Mouse (Mus musculus): Measurements from ENCODE around the gene Senp1. TPM values are rescaled to one million over a fixed set of nuclear protein-coding genes. Genes with fewer than 3 reads are reported as not detected.

The Senp1 gene
- polyA plus RNA-seq, 1 experiment from 2014 or later = 13.7 TPM

DNA sequence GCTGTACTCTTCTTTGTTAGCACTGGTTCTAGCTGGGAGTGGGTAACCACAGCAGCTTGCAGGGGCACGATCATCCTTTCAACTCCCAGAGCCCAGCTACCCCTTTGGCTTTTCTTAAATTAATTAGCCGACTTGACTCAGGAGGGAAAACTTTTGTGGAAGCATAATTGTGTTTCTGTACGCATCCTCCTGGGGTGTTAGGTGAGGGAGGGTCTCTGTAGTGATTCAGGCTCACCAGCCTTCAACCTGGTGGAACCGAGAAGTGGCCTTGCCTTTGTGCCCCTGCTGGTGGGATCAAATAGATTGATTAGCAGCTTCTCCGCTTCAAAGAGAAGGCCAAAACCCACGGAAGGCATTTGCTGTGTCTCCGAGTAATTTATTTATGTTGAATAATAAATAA lies 93.6 kb downstream of the Senp1 start:
- Histone ChIP-seq H3K27ac (replicated peaks) (no peak overlapping the region), H3K4me3 (replicated peaks) (no peak overlapping the region), H3K36me3 (replicated peaks) (no peaks in the 10 kb centered on the region), H3K4me2 (no peak overlapping the region), H3K4me1 (replicated peaks) (peaks cover 14% of the 10 kb centered on the region; the same call in 1 of the 2 replicates), H3K9me3 (replicated peaks) (no peaks in the 10 kb centered on the region), H3K9ac (no peak overlapping the region), H3K27me3 (peaks cover 92% of the 10 kb centered on the region)
- WGBS (ENCODE audit: insufficient replicate concordance) = 3% methylated on average over 7 of the region's 7 CpGs
- no peak for ATAC-seq (ENCODE audit: insufficient read depth)

DNA sequence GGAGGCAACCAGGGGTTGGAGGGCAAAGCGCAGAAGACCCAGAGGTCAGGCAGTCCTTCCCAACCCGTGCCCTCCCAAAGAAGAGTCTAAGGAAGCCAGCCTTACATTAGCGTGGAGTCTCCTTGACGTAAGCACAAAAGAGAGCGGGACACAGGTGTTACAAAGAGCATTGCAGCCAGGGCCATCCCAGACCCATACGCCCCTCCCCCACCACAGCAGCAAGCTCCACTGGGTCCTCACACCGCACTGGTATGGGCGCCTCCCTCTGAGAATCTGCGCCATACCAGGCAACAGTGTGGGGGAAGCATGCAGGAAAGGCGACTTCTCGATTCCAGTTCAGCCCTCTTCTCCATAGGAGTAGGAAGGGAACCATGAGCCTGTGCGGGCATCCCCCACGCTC lies 94.0 kb downstream of the Senp1 start:
- Histone ChIP-seq H3K9ac (no peak overlapping the region), H3K27ac (replicated peaks) (no peak overlapping the region), H3K9me3 (replicated peaks) (no peaks in the 10 kb centered on the region), H3K4me2 (no peak overlapping the region), H3K36me3 (replicated peaks) (no peaks in the 10 kb centered on the region), H3K4me3 (replicated peaks) (no peak overlapping the region), H3K4me1 (replicated peaks) (peaks cover 11% of the 10 kb centered on the region; the same call in 1 of the 2 replicates), H3K27me3 (peaks cover 89% of the 10 kb centered on the region)
- no peak for ATAC-seq (ENCODE audit: insufficient read depth)
- WGBS (ENCODE audit: insufficient replicate concordance) = 5% methylated on average over 13 of the region's 13 CpGs

DNA sequence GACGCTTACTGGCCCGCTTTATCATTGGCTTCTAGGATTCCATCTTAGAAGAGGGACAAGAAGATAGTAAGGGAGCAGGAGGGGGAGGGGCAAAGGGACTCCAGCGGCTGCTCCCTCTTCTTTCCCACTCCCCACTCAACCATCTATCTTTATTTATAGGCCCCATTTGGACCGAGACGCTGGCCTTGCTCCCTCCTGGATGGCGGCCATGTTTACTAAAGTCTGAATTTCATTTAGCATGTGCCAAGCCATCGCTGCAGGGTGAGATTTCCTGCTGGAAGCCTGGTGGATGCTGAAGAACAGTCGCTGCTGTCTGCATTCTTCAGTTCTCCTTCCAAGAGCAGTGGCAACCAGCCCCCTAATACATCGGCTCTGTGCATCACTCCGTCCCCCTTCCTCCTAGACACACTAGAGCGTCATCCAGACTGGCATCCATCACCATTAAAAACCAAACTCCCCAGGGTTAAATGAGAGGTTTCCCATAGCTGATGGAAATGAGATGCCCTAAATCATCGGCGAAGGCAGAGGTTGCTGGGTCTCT lies 96.8 kb downstream of the Senp1 start:
- H3K36me3 ChIP-seq (replicated peaks) = no peaks in the 10 kb centered on the region
- no peak overlapping the region for H3K27ac ChIP-seq (replicated peaks)
- ATAC-seq (ENCODE audit: insufficient read depth) = no peak
- 68% methylated on average over 13 of the region's 13 CpGs for WGBS (ENCODE audit: insufficient replicate concordance)
- H3K9ac ChIP-seq = no peak overlapping the region
- no peaks in the 10 kb centered on the region for H3K9me3 ChIP-seq (replicated peaks)
- H3K27me3 ChIP-seq = peaks cover 72% of the 10 kb centered on the region
- H3K4me3 ChIP-seq (replicated peaks) = no peak overlapping the region
- peaks cover 16% of the 10 kb centered on the region; the same call in 1 of the 2 replicates for H3K4me1 ChIP-seq (replicated peaks)
- H3K4me2 ChIP-seq = no peak overlapping the region

DNA sequence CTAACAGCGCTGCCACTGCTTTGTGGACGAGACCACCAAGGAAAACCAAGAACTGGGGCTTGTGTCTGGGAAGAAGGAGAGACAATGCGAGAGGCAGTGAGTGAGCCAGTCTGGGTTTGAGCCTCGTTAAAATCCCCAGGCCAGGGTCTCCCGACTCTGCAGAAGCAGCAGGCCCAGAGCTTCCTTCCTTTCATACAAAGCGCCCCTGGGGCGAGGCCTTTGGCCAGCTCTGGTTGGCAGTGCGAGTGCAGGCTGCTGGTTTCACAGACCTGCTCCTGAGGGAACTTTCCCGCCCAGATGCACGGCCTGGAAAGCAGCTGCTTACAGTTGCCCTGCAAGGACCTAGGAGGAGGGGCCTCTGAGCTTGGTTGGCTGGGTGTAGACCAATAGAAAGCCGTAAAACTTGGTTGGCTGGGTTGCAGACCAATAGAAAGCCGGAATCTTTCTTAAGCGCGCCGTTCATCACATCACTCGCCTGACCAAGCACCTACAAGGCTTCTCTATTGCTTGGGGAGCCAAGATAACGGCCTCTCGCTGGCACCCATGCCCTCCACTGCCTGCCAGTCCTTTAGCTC lies 100.7 kb downstream of the Senp1 start:
- ATAC-seq (ENCODE audit: insufficient read depth) = peak; percentile 82

DNA sequence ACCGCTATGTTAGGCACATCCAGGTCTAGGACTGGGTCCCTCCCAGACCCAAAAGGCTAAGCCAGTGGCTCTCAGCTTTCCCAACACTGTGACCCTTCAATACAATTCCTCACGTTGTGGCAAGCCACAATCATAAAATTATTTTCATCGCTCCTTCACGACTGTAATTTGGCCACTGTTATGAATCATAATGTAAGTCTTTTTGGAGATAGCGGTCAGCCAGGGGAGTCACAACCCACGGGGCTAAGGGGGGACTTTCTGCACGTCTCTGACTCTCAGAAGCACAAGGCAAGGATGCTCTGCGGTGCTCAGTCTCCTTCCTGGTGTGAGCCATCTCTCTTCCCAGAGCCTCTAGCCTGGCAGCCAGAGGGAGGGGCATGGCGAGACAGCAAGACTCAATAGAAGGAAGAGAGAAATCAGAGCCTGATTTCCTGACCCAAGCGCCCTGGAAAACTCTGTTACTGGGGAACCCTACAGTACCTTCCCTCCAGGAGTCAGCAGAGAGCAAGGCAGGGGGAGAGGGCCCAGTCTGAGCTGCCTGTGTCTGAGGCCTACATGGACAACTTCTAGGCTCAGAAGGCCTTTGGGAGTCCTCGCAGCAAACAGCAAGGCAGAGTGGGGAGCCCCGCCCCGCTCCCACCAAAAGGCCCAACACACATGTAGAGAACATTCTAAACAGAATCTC lies 101.4 kb downstream of the Senp1 start:
- Histone ChIP-seq H3K4me1 (replicated peaks) (peaks cover 9% of the 10 kb centered on the region; the same call in 1 of the 2 replicates), H3K9me3 (replicated peaks) (no peaks in the 10 kb centered on the region), H3K4me3 (replicated peaks) (no peak overlapping the region), H3K4me2 (peak overlapping the region; percentile 34; the same call in 1 of the 2 replicates), H3K27me3 (peaks cover 43% of the 10 kb centered on the region), H3K27ac (replicated peaks) (no peak overlapping the region), H3K36me3 (replicated peaks) (no peaks in the 10 kb centered on the region), H3K9ac (no peak overlapping the region)
- WGBS (ENCODE audit: insufficient replicate concordance) = 56% methylated on average over 13 of the region's 13 CpGs
- ATAC-seq (ENCODE audit: insufficient read depth) = no peak

More for the DNA sequence above, 100.7 kb downstream of the Senp1 start:
- H3K27ac ChIP-seq (replicated peaks) = no peak overlapping the region
- no peak overlapping the region for H3K9ac ChIP-seq
- H3K4me3 ChIP-seq (replicated peaks) = no peak overlapping the region; the same call in 1 of the 2 replicates
- no peaks in the 10 kb centered on the region for H3K36me3 ChIP-seq (replicated peaks)
- H3K4me2 ChIP-seq = peak overlapping the region; percentile 34
- no peaks in the 10 kb centered on the region for H3K9me3 ChIP-seq (replicated peaks)
- 11% methylated on average over 18 of the region's 18 CpGs for WGBS (ENCODE audit: insufficient replicate concordance)
- H3K4me1 ChIP-seq (replicated peaks) = peaks cover 9% of the 10 kb centered on the region; the same call in 1 of the 2 replicates
- H3K27me3 ChIP-seq = peaks cover 49% of the 10 kb centered on the region

DNA sequence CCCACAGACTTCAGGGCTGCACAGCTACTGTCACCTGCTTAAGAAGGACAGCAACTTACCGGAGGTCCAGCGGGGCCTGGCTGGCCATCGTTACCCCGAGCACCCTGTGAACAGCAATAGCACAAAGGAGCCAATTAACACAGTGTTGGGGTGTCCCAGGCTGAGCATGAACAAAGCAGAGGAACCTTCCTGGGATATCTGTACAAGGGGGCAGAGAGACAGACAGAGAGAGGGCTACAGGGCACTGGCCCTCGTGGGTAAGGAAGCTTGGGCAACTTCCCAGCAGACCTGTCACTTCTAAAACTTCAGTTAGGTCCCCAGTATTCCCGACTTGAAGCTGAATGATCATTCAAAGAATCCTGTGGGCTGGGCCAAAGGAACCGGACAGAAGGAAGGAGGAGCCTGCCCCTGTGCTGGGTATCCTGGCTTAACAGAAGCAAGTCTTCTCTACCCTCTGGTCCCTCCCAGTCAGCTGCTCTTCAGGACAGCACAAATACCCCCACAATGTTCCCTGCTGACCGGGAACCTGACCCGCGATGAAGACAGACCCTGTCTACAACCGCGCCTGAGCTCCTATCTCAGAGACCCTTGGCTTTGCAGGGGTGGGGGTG lies 102.2 kb downstream of the Senp1 start:
- no peak overlapping the region for H3K9ac ChIP-seq
- peaks cover 35% of the 10 kb centered on the region for H3K27me3 ChIP-seq
- H3K9me3 ChIP-seq (replicated peaks) = no peaks in the 10 kb centered on the region
- H3K4me3 ChIP-seq (replicated peaks) = no peak overlapping the region
- H3K27ac ChIP-seq (replicated peaks) = no peak overlapping the region
- peaks cover 9% of the 10 kb centered on the region; the same call in 1 of the 2 replicates for H3K4me1 ChIP-seq (replicated peaks)
- no peak overlapping the region for H3K4me2 ChIP-seq
- no peak for ATAC-seq (ENCODE audit: insufficient read depth)
- H3K36me3 ChIP-seq (replicated peaks) = no peaks in the 10 kb centered on the region
- 34% methylated on average over 12 of the region's 12 CpGs for WGBS (ENCODE audit: insufficient replicate concordance)

DNA sequence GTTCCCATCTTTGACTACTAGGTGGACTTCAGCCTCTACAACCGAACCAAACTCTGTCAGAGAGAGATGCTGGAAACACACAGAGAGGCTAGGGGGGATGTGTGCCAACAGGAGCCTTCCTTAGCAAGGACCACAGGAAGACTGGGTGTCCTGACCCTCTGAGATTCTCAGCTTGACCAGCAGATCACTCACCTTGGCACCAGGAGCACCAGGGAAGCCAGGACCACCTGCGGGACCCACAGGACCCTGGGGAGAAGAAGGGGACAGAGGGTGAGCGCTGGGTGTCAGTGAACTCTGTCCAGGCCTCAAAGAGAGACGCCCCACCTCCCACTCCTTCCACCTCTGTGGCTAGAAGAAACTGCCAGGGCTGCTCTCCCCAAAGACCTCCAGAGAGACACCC lies 102.8 kb downstream of the Senp1 start:
- H3K4me1 ChIP-seq (replicated peaks) = peaks cover 9% of the 10 kb centered on the region; the same call in 1 of the 2 replicates
- peaks cover 29% of the 10 kb centered on the region for H3K27me3 ChIP-seq
- no peak for ATAC-seq (ENCODE audit: insufficient read depth)
- no peaks in the 10 kb centered on the region for H3K9me3 ChIP-seq (replicated peaks)
- no peaks in the 10 kb centered on the region for H3K36me3 ChIP-seq (replicated peaks)
- H3K4me3 ChIP-seq (replicated peaks) = no peak overlapping the region
- H3K27ac ChIP-seq (replicated peaks) = no peak overlapping the region
- no peak overlapping the region for H3K4me2 ChIP-seq
- H3K9ac ChIP-seq = no peak overlapping the region
- WGBS (ENCODE audit: insufficient replicate concordance) = 30% methylated on average over 4 of the region's 4 CpGs

DNA sequence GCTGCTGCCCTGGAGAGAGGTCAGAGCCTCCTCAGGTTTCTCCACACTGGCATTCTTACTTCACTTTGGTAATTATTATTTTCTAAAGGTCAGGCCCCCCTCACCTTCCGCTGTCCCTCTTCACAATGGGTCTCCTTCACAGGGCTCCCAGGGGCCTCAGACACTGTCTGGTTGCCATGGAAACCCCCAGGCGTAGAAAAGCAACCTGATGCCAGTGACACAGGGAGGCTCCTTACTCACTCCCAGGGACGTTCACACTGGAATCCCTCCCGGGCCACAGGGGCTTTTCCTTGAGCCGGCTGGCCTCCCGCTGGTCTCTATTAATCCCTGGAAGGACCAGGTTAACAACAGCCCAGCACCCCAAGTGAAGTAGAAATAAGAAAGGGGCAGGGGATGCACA lies 103.4 kb downstream of the Senp1 start:
- Histone ChIP-seq H3K9ac (no peak overlapping the region), H3K27ac (replicated peaks) (no peak overlapping the region), H3K4me1 (replicated peaks) (peaks cover 9% of the 10 kb centered on the region; the same call in 1 of the 2 replicates), H3K36me3 (replicated peaks) (no peaks in the 10 kb centered on the region), H3K4me3 (replicated peaks) (no peak overlapping the region), H3K9me3 (replicated peaks) (no peaks in the 10 kb centered on the region), H3K4me2 (no peak overlapping the region), H3K27me3 (peaks cover 29% of the 10 kb centered on the region)
- no peak for ATAC-seq (ENCODE audit: insufficient read depth)
- 14% methylated on average over 6 of the region's 6 CpGs for WGBS (ENCODE audit: insufficient replicate concordance)

DNA sequence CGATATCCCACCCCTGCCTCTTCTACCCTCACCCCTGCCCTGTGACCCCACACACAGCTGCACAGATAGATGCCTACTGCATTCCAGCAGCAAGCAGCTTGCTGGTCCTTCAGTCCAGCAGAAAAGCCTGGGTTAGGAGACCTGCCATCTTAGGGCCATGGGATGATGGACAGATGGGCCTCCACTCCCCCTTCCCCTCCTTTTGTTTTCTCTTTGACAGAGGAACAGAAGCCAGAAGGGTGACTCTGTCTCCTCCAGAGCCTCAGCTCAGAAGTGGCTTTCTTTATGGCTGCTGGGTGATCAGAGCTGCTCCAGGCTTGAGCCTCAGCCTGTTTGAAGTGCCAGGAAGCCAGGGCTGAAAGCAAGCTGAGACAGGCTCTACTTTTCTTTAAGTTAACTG lies 104.0 kb downstream of the Senp1 start:
- Histone ChIP-seq H3K9ac (no peak overlapping the region), H3K4me2 (no peak overlapping the region), H3K4me3 (replicated peaks) (no peak overlapping the region), H3K4me1 (replicated peaks) (peaks cover 9% of the 10 kb centered on the region; the same call in 1 of the 2 replicates), H3K27me3 (peaks cover 27% of the 10 kb centered on the region), H3K27ac (replicated peaks) (no peak overlapping the region), H3K9me3 (replicated peaks) (no peaks in the 10 kb centered on the region), H3K36me3 (replicated peaks) (no peaks in the 10 kb centered on the region)
- no peak for ATAC-seq (ENCODE audit: insufficient read depth)
- 67% methylated on average over 1 of the region's 1 CpGs for WGBS (ENCODE audit: insufficient replicate concordance)

Measured in liver, embryonic 15.5 days (tissue).